Mouse (Mus musculus) myocyte (in vitro differentiated cells): ENCODE data around the gene Plekhd1. TPM values are rescaled to one million over a fixed set of nuclear protein-coding genes. Genes with fewer than 3 reads are reported as not detected.
A peak's percentile ranks its signal among the peaks of the same experiment; 100 is the strongest.

Source experiments
- H3K27me3 ChIP-seq: one replicate; pipeline ENCODE4 v1.6.1; 2011; ENCODE audit not compliant: control insufficient read depth, insufficient read depth, insufficient read length
- H3K36me3 ChIP-seq: one replicate; pipeline ENCODE4 v1.6.1; 2011; ENCODE audit not compliant: control insufficient read depth, insufficient read depth
- H3K4me2 ChIP-seq: one replicate; pipeline ENCODE4 v1.6.1; 2011; ENCODE audit warnings: low read depth, control low read depth
- H3K4me3 ChIP-seq: one replicate; pipeline ENCODE4 v1.5.1; 2011; ENCODE audit warnings: mild to moderate bottlenecking, control low read depth, moderate library complexity
- H3K79me2 ChIP-seq: one replicate; pipeline ENCODE4 v1.6.1; 2011; ENCODE audit not compliant: control insufficient read depth, insufficient read depth
- H3ac ChIP-seq: one replicate; pipeline ENCODE4 v1.6.1; 2011; ENCODE audit not compliant: control insufficient read depth, insufficient read length
- CEBPB ChIP-seq: IDR thresholded peaks from 2 replicates; pipeline ENCODE4 v1.6.1; 2011; ENCODE audit warnings: mild to moderate bottlenecking, moderate library complexity; ENCODE audit not compliant: poor library complexity, insufficient read depth, severe bottlenecking
- E2F4 ChIP-seq: IDR thresholded peaks from one replicate; pipeline ENCODE4 v1.6.1; 2011; ENCODE audit warnings: mild to moderate bottlenecking, control low read depth, moderate library complexity; ENCODE audit not compliant: insufficient read depth
- MAX ChIP-seq: IDR thresholded peaks from one replicate; pipeline ENCODE4 v1.6.1; 2011; ENCODE audit warnings: low read depth, mild to moderate bottlenecking, control low read depth
- MYOD1 ChIP-seq, 3 experiments: IDR thresholded peaks; one replicate each; pipeline ENCODE4 v1.6.1; 2011; ENCODE audit warnings: control low read depth in 2 of 3, low read depth in 2 of 3, mild to moderate bottlenecking in 2 of 3, moderate library complexity in 1 of 3; ENCODE audit not compliant: insufficient read length in 2 of 3, control insufficient read depth in 1 of 3
- MYOG ChIP-seq, 3 experiments: IDR thresholded peaks; one replicate each; pipeline ENCODE4 v1.6.1; 2011; ENCODE audit warnings: control low read depth in 2 of 3, low read depth in 2 of 3, mild to moderate bottlenecking in 2 of 3; ENCODE audit not compliant: insufficient read length in 2 of 3, control insufficient read depth in 1 of 3, insufficient read depth in 1 of 3
- POLR2A ChIP-seq: IDR thresholded peaks from one replicate; pipeline ENCODE4 v1.6.1; 2011; ENCODE audit warnings: low read depth, mild to moderate bottlenecking, control low read depth, moderate library complexity; ENCODE audit not compliant: insufficient read length
- POLR2AphosphoS2 ChIP-seq: IDR thresholded peaks from one replicate; pipeline ENCODE4 v1.6.1; 2011; ENCODE audit warnings: low read depth, control low read depth; ENCODE audit not compliant: insufficient read length
- REST ChIP-seq: IDR thresholded peaks from one replicate; pipeline ENCODE4 v1.6.1; 2011; ENCODE audit warnings: mild to moderate bottlenecking, control low read depth, moderate library complexity; ENCODE audit not compliant: insufficient read depth, insufficient read length
- SRF ChIP-seq: IDR thresholded peaks from one replicate; pipeline ENCODE4 v1.6.1; 2011; ENCODE audit warnings: low read depth; ENCODE audit not compliant: control insufficient read depth, insufficient read length
- TCF12 ChIP-seq: IDR thresholded peaks from one replicate; pipeline ENCODE4 v1.6.1; 2011; ENCODE audit warnings: mild to moderate bottlenecking, control low read depth; ENCODE audit not compliant: poor library complexity, insufficient read depth, severe bottlenecking
- TCF3 ChIP-seq: IDR thresholded peaks from one replicate; pipeline ENCODE4 v1.6.1; 2011; ENCODE audit warnings: low read depth, control low read depth; ENCODE audit not compliant: insufficient read length
- USF1 ChIP-seq: IDR thresholded peaks from one replicate; pipeline ENCODE4 v1.6.1; 2011; ENCODE audit warnings: low read depth, mild to moderate bottlenecking, control low read depth, moderate library complexity
- polyA plus RNA-seq: library from polyadenylated mRNA; unstranded; fragments of >200 nt; fragmentation: generic; extraction: Trizol; gene quantifications from one replicate; pipeline ENCODE4 v1.2.1, GENCODE M21; 2012; ENCODE audit warnings: missing spikeins

Plekhd1 gene
- polyA plus RNA-seq, 1 experiment = not detected

DNA sequence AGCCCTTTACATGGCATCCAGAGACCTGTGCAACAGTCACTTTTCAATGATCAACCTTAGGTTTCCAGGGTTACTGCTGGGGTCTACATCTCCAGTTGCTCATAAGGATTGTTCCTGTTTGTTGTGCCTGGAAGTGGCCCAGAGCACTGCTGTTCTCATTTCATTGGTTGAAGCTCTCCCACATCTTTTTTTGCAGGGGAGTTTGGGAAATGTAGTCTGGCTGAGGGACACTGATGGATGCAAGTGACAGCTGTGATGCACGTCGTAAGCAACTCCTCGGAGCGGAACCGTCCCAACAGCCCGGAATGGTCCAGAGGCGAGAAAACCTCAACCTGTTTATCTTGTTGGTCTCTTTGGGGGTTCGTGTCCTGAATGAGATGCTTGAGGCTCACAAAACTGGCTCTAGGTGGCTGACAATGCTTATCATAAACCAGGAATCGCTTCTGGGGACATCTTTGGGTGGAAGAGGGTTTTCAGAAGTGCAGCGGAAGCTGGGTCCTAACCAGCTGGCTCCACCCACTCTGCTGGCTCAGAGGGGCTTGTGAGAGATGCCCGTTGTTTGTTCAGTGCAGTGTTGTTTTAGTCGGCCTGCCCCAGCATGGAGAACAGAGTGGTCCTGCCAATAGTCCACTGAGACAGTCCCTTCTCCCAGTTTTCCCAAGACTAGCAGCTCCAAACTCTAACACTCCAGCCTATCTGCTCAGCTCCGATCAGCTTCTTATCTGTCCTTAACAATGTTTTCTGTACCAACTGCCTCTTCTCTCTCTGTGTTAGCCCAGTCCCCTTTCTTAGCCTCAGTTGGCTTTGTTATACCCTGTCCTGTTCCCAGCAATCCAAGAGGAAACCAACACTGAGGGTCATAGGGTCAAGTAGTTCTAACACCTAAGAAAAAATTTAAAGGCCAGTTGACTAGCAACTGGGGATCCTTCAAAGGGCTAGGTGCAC lies 42.4 kb downstream of the Plekhd1 start:
- Histone ChIP-seq H3K4me3 (no peak overlapping the region), H3K79me2 (no peaks in the 10 kb centered on the region), H3K36me3 (no peaks in the 10 kb centered on the region), H3K4me2 (no peak overlapping the region), H3K27me3 (peaks cover 25% of the 10 kb centered on the region), H3ac (no peak overlapping the region)
- TF ChIP-seq E2F4 = no peak
- TF ChIP-seq REST = no peak
- no peak for TF ChIP-seq POLR2A
- TF ChIP-seq TCF3 = no peak
- TF ChIP-seq POLR2AphosphoS2 = no peak
- TF ChIP-seq MAX = no peak
- TF ChIP-seq TCF12 = no peak
- no peak for TF ChIP-seq SRF
- TF ChIP-seq MYOG (IDR thresholded peaks at IDR 0.05; ENCODE audit: control insufficient read depth in 1 of 3, insufficient read depth in 1 of 3, insufficient read length in 2 of 3, low read depth in 2 of 3) = no peak
- TF ChIP-seq MYOD1 (IDR thresholded peaks at IDR 0.05; ENCODE audit: control insufficient read depth in 1 of 3, insufficient read length in 2 of 3, low read depth in 2 of 3) = no peak
- TF ChIP-seq CEBPB = no peak
- no peak for TF ChIP-seq USF1

DNA sequence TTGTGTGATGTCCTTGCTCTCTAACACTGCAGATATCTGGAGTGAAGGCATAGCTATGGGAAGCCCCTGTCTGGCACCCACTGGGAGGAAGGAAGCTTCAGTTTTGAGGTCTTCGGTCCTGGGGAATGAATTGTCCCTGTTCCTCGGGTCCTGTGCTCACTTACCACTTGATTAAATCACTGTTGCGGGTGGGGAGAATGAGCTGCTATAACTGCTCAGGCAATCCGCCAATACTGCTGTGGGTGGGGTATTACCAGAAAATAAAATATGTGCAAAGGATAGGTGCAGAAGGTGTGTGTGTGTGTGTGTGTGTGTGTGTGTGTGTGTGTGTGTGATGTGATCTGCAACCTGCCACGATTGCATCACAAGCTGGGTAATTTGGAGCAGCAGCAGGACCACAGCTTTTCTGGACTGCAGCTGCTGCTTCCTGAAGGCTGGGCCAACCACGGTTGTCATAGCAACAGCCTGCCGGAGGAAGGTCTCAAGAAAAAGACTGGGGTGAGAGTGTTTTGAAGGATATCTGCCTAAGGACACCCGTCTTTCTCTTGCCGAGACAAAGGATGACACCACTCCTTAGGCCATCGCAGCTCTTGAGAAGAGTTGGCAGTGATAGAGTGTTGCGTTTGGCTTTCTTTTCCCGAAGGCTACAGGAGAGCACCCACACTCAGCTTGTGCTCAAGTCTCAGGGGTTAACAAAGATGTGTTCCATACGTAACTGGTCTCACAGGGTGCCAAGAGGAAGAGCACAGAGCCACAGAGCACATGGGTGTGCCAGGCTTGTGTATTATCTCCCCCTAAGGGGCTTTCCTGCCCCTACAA lies 44.3 kb downstream of the Plekhd1 start:
- Histone ChIP-seq H3K27me3 (peaks cover 44% of the 10 kb centered on the region), H3K4me3 (no peak overlapping the region), H3K4me2 (peak overlapping the region; percentile 78), H3ac (no peak overlapping the region), H3K36me3 (no peaks in the 10 kb centered on the region), H3K79me2 (no peaks in the 10 kb centered on the region)
- no peak for TF ChIP-seq MAX
- TF ChIP-seq POLR2AphosphoS2 = no peak
- TF ChIP-seq REST = no peak
- TF ChIP-seq MYOG (IDR thresholded peaks at IDR 0.05; ENCODE audit: control insufficient read depth in 1 of 3, insufficient read depth in 1 of 3, insufficient read length in 2 of 3, low read depth in 2 of 3) = peak in 2 of 3 experiments; percentile 41 to 77
- no peak for TF ChIP-seq POLR2A
- peak; percentile 74 for TF ChIP-seq CEBPB
- no peak for TF ChIP-seq SRF
- TF ChIP-seq E2F4 = no peak
- peak; percentile 7 for TF ChIP-seq TCF12
- no peak for TF ChIP-seq USF1
- TF ChIP-seq MYOD1 (IDR thresholded peaks at IDR 0.05; ENCODE audit: control insufficient read depth in 1 of 3, insufficient read length in 2 of 3, low read depth in 2 of 3) = peak in 2 of 3 experiments; percentile 29 to 48
- TF ChIP-seq TCF3 = no peak

- Histone ChIP-seq H3K4me3 (no peak overlapping the region), H3ac (no peak overlapping the region), H3K36me3 (no peaks in the 10 kb centered on the region), H3K79me2 (no peaks in the 10 kb centered on the region), H3K4me2 (peak overlapping the region; percentile 78), H3K27me3 (peaks cover 49% of the 10 kb centered on the region)
- TF ChIP-seq USF1 = peak; percentile 8
- TF ChIP-seq E2F4 = no peak
- no peak for TF ChIP-seq MYOD1 (IDR thresholded peaks at IDR 0.05; ENCODE audit: control insufficient read depth in 1 of 3, insufficient read length in 2 of 3, low read depth in 2 of 3)
- TF ChIP-seq POLR2AphosphoS2 = no peak
- TF ChIP-seq REST = no peak
These were observed 44.9 kb downstream of the Plekhd1 start for GRCm38 (mm10) chr12:80737283-80737600.

DNA sequence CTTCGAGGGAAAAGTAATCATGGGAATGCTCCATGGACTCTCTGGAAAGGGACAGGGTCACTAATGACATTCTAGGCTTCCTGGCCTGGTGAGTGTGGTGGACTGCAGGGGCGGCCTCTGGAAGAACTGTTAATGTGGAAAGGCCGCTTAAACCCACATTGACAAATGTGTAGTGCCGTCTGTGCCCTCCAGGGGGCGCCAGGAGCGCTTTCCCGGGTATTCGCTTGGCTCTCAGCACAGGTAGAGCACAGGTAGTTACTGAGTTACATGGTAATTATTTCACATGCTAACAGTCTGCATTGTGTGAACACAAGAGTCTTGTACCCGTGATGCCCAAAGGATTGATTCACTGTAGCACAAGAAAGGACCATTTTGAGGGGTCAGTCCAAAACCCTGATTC lies 47.1 kb downstream of the Plekhd1 start:
- no peaks in the 10 kb centered on the region for H3K36me3 ChIP-seq

More for the DNA sequence above, 47.1 kb downstream of the Plekhd1 start:
- Histone ChIP-seq H3K4me2 (no peak overlapping the region), H3K4me3 (no peak overlapping the region), H3K27me3 (peaks cover 49% of the 10 kb centered on the region), H3K79me2 (no peaks in the 10 kb centered on the region), H3ac (no peak overlapping the region)
- TF ChIP-seq SRF (no peak), E2F4 (no peak), MYOG (IDR thresholded peaks at IDR 0.05; ENCODE audit: control insufficient read depth in 1 of 3, insufficient read depth in 1 of 3, insufficient read length in 2 of 3, low read depth in 2 of 3) (no peak), USF1 (no peak), CEBPB (no peak), POLR2A (no peak)
